Mouse (Mus musculus) lung, postnatal 0 days (tissue): ENCODE results near the gene Prmt7. TPM values are rescaled to one million over a fixed set of nuclear protein-coding genes. Genes with fewer than 3 reads are reported as not detected.
A peak's percentile ranks its signal among the peaks of the same experiment; 100 is the strongest.

Experiments
- ATAC-seq: fragments of 200-750 bp; cut with Nextera tagmentation; 2 replicates; pipeline ENCODE4 v1.8.0; 2017; ENCODE audit warnings: moderate library complexity
- DNase-seq: peaks from one replicate; pipeline ENCODE4 v3.0.0-alpha.2; 2016; ENCODE audit warnings: low spot score
- H3K27ac ChIP-seq: fragments of 300-500 bp; sonication (generic); 2 replicates; pipeline ENCODE4 v1.5.1; 2014; ENCODE audit warnings: antibody characterized with exemption, mild to moderate bottlenecking, low read length, mixed read lengths
- H3K27me3 ChIP-seq: fragments of 300-500 bp; sonication (generic); replicated peaks from 2 replicates; pipeline ENCODE4 v1.6.1; 2014; ENCODE audit warnings: low read length, mixed read lengths; ENCODE audit not compliant: insufficient read depth
- H3K36me3 ChIP-seq: fragments of 300-500 bp; sonication (generic); 2 replicates; pipeline ENCODE4 v1.6.1; 2014; ENCODE audit warnings: low read length, mixed read lengths; ENCODE audit not compliant: insufficient read depth
- H3K4me1 ChIP-seq: fragments of 300-500 bp; sonication (generic); 2 replicates; pipeline ENCODE4 v1.6.1; 2014; ENCODE audit warnings: antibody characterized with exemption, low read depth, low read length, mixed read lengths; ENCODE audit not compliant: insufficient read depth
- H3K4me2 ChIP-seq: fragments of 300-500 bp; sonication (generic); replicated peaks from 2 replicates; pipeline ENCODE4 v1.6.1; 2014; ENCODE audit warnings: low read depth, mild to moderate bottlenecking, low read length, moderate library complexity, mixed read lengths
- H3K4me3 ChIP-seq: fragments of 300-500 bp; sonication (generic); 2 replicates; pipeline ENCODE4 v1.5.1; 2014; ENCODE audit warnings: low read depth, low read length
- H3K9ac ChIP-seq: fragments of 300-500 bp; sonication (generic); replicated peaks from 2 replicates; pipeline ENCODE4 v1.6.1; 2014; ENCODE audit warnings: low read depth, mild to moderate bottlenecking
- H3K9me3 ChIP-seq: fragments of 300-500 bp; sonication (generic); 2 replicates; pipeline ENCODE4 v1.6.1; 2016; ENCODE audit warnings: low read length, mixed read lengths
- CTCF ChIP-seq: IDR thresholded peaks from 2 replicates; pipeline ENCODE4 v1.5.1; 2016; ENCODE audit warnings: antibody characterized with exemption, mild to moderate bottlenecking
- EP300 ChIP-seq: IDR thresholded peaks from 2 replicates; pipeline ENCODE4 v1.6.1; 2016; ENCODE audit warnings: antibody characterized with exemption, mild to moderate bottlenecking, control low read depth
- WGBS: fragments of 180-500 bp; shearing (Covaris S2); extraction: QIAGEN DNeasy Blood & Tissue Kit; methylation state at CpG from one replicate; pipeline ENCODE4 v1.1.7; 2014; 5-methylcytosine and 5-hydroxymethylcytosine counted together
- polyA plus RNA-seq: library from polyadenylated mRNA; unstranded; fragments of >200 nt; fragmentation: Nextera tagmentation; extraction: Ambion mirVana; gene quantifications from 2 replicates; pipeline ENCODE4 v1.2.1, GENCODE M21; 2015

Prmt7 gene
- polyA plus RNA-seq, 1 experiment from 2014 or later = 19.4 TPM

- WGBS = 91% methylated on average over 4 of the region's 4 CpGs
- H3K27me3 ChIP-seq = no peaks in the 10 kb centered on the region
Measured at GRCm38 (mm10) chr8:106260894-106261293, 50.2 kb downstream of the Prmt7 start.

GRCm38 (mm10) chr8:106262343-106262742, 51.6 kb downstream of the Prmt7 start:
- 41% methylated on average over 5 of the region's 5 CpGs for WGBS
- ATAC-seq (peak; percentile 11; the same call in 1 of the 2 replicates), DNase-seq (peak; percentile 10)
- TF ChIP-seq EP300 (no peak), CTCF (no peak)
- no peak overlapping the region for H3K27ac ChIP-seq
- no peaks in the 10 kb centered on the region for H3K9me3 ChIP-seq
- no peaks in the 10 kb centered on the region for H3K27me3 ChIP-seq
- H3K4me2 ChIP-seq = no peak overlapping the region
- H3K36me3 ChIP-seq = no peaks in the 10 kb centered on the region
- H3K9ac ChIP-seq = no peak overlapping the region
- H3K4me3 ChIP-seq = no peak overlapping the region
- H3K4me1 ChIP-seq = no peaks in the 10 kb centered on the region

More at GRCm38 (mm10) chr8:106260894-106261293, 50.2 kb downstream of the Prmt7 start:
- no peak overlapping the region for H3K27ac ChIP-seq
- H3K36me3 ChIP-seq = no peaks in the 10 kb centered on the region
- DNase-seq = no peak
- H3K4me1 ChIP-seq = no peaks in the 10 kb centered on the region
- TF ChIP-seq CTCF = no peak
- no peak for TF ChIP-seq EP300
- no peaks in the 10 kb centered on the region for H3K9me3 ChIP-seq
- H3K4me2 ChIP-seq = no peak overlapping the region
- no peak overlapping the region for H3K4me3 ChIP-seq
- ATAC-seq = no peak
- no peak overlapping the region for H3K9ac ChIP-seq

GRCm38 (mm10) chr8:106263928-106264327, 53.2 kb downstream of the Prmt7 start:
- Histone ChIP-seq H3K9me3 (no peaks in the 10 kb centered on the region), H3K4me2 (no peak overlapping the region), H3K27ac (no peak overlapping the region), H3K4me1 (no peaks in the 10 kb centered on the region), H3K27me3 (no peaks in the 10 kb centered on the region), H3K4me3 (no peak overlapping the region), H3K9ac (no peak overlapping the region), H3K36me3 (no peaks in the 10 kb centered on the region)
- 93% methylated on average over 4 of the region's 4 CpGs for WGBS
- DNase-seq (no peak), ATAC-seq (no peak)
- TF ChIP-seq EP300 (no peak), CTCF (no peak)

- no peak for ATAC-seq
Measured at GRCm38 (mm10) chr8:106265398-106265797, 54.7 kb downstream of the Prmt7 start.

GRCm38 (mm10) chr8:106268710-106269346, 58.1 kb downstream of the Prmt7 start:
- Histone ChIP-seq H3K27me3 (no peaks in the 10 kb centered on the region), H3K4me1 (no peaks in the 10 kb centered on the region; the same call in 1 of the 2 replicates), H3K4me3 (no peak overlapping the region), H3K4me2 (no peak overlapping the region), H3K9ac (no peak overlapping the region), H3K27ac (no peak overlapping the region), H3K36me3 (no peaks in the 10 kb centered on the region), H3K9me3 (no peaks in the 10 kb centered on the region)
- DNase-seq (peak; percentile 46), ATAC-seq (peak; percentile 90)
- 34% methylated on average over 5 of the region's 5 CpGs for WGBS
- no peak for TF ChIP-seq EP300
- no peak for TF ChIP-seq CTCF

More at GRCm38 (mm10) chr8:106265398-106265797, 54.7 kb downstream of the Prmt7 start:
- Histone ChIP-seq H3K9ac (no peak overlapping the region), H3K4me1 (no peaks in the 10 kb centered on the region; the same call in 1 of the 2 replicates), H3K9me3 (no peaks in the 10 kb centered on the region), H3K4me2 (no peak overlapping the region), H3K4me3 (no peak overlapping the region), H3K36me3 (no peaks in the 10 kb centered on the region), H3K27ac (no peak overlapping the region), H3K27me3 (no peaks in the 10 kb centered on the region)
- DNase-seq = no peak
- 84% methylated on average over 17 of the region's 17 CpGs for WGBS
- no peak for TF ChIP-seq EP300
- no peak for TF ChIP-seq CTCF

GRCm38 (mm10) chr8:106270804-106271203, 60.1 kb downstream of the Prmt7 start:
- no peaks in the 10 kb centered on the region for H3K9me3 ChIP-seq
- no peaks in the 10 kb centered on the region; the same call in 1 of the 2 replicates for H3K4me1 ChIP-seq
- no peaks in the 10 kb centered on the region for H3K27me3 ChIP-seq
- ATAC-seq (no peak), DNase-seq (no peak)
- 34% methylated on average over 5 of the region's 5 CpGs for WGBS
- no peak overlapping the region for H3K4me3 ChIP-seq
- TF ChIP-seq EP300 = no peak
- no peak for TF ChIP-seq CTCF
- no peak overlapping the region for H3K27ac ChIP-seq
- H3K4me2 ChIP-seq = no peak overlapping the region
- no peak overlapping the region for H3K9ac ChIP-seq
- H3K36me3 ChIP-seq = no peaks in the 10 kb centered on the region
